Mouse (Mus musculus) liver, embryonic 14.5 days (tissue): ENCODE measurements around the gene Hormad2. TPM values are rescaled to one million over a fixed set of nuclear protein-coding genes. Genes with fewer than 3 reads are reported as not detected.
A peak's percentile ranks its signal among the peaks of the same experiment; 100 is the strongest.

Source experiments
- ATAC-seq: fragments of 200-750 bp; cut with Nextera tagmentation; 2 replicates; pipeline ENCODE4 v1.8.0; 2017; ENCODE audit warnings: moderate number of reproducible peaks, mild to moderate bottlenecking, moderate library complexity; ENCODE audit not compliant: insufficient read depth
- DNase-seq, 3 experiments: peaks; one replicate each; pipeline ENCODE4 v3.0.0-alpha.2; 2012 to 2013; ENCODE audit warnings: low read depth in 3 of 3, low spot score in 3 of 3
- H3K27ac ChIP-seq: fragments of 300-500 bp; sonication (generic); 2 replicates; pipeline ENCODE4 v1.5.1; 2014; ENCODE audit warnings: moderate library complexity, mild to moderate bottlenecking, control low read depth, inconsistent platforms
- H3K27me3 ChIP-seq: fragments of 300-500 bp; sonication (generic); 2 replicates; pipeline ENCODE4 v1.6.1; 2014; ENCODE audit warnings: mild to moderate bottlenecking, low read length, moderate library complexity; ENCODE audit not compliant: control insufficient read depth, insufficient read depth
- H3K36me3 ChIP-seq: fragments of 300-500 bp; sonication (generic); replicated peaks from 2 replicates; pipeline ENCODE4 v1.6.1; 2014; ENCODE audit warnings: low read depth; ENCODE audit not compliant: control insufficient read depth, insufficient read depth
- H3K4me1 ChIP-seq, 2 experiments: fragments of 200-500 bp in 1 of 2; fragments of 300-500 bp in 1 of 2; sonication (generic) in 1 of 2; replicated peaks; 2 replicates each; pipeline ENCODE4 v1.6.1; 2012 to 2014; ENCODE audit warnings: antibody characterized with exemption in 1 of 2, inconsistent platforms in 1 of 2, low read length in 1 of 2; ENCODE audit not compliant: control insufficient read depth in 2 of 2, insufficient read depth in 2 of 2
- H3K4me2 ChIP-seq: fragments of 300-500 bp; sonication (generic); 2 replicates; pipeline ENCODE4 v1.6.1; 2014; ENCODE audit warnings: low read depth, mild to moderate bottlenecking, control low read depth, moderate library complexity
- H3K4me3 ChIP-seq, 2 experiments: fragments of 200-500 bp in 1 of 2; fragments of 300-500 bp in 1 of 2; sonication (generic) in 1 of 2; 2 replicates each; pipeline ENCODE4 v1.5.1; 2012 to 2014; ENCODE audit warnings: low read depth in 2 of 2, low read length in 2 of 2, mild to moderate bottlenecking in 2 of 2, control low read depth in 1 of 2, inconsistent platforms in 1 of 2, moderate library complexity in 1 of 2; ENCODE audit not compliant: insufficient read depth in 1 of 2
- H3K9ac ChIP-seq: fragments of 300-500 bp; sonication (generic); replicated peaks from 2 replicates; pipeline ENCODE4 v1.6.1; 2014; ENCODE audit warnings: mild to moderate bottlenecking, control low read depth, moderate library complexity
- H3K9me3 ChIP-seq: fragments of 300-500 bp; sonication (generic); 2 replicates; pipeline ENCODE4 v1.6.1; 2016; ENCODE audit warnings: low read length, mixed read lengths; ENCODE audit not compliant: control insufficient read depth
- CTCF ChIP-seq: IDR thresholded peaks from 2 replicates; pipeline ENCODE4 v1.5.1; 2016; ENCODE audit warnings: antibody characterized with exemption, low read depth, control low read depth
- EP300 ChIP-seq: IDR thresholded peaks from 2 replicates; pipeline ENCODE4 v1.6.1; 2016; ENCODE audit warnings: antibody characterized with exemption, low read depth
- WGBS: fragments of 180-500 bp; shearing (Covaris S2); extraction: QIAGEN DNeasy Blood & Tissue Kit; methylation state at CpG from one replicate; pipeline ENCODE4 v1.1.7; 2014; ENCODE audit not compliant: insufficient replicate concordance; 5-methylcytosine and 5-hydroxymethylcytosine counted together
- polyA plus RNA-seq, 2 experiments: library from polyadenylated mRNA; depleted of rRNA in 1 of 2; stranded (reverse) in 1 of 2; unstranded in 1 of 2; fragments of >200 nt; fragmentation: Nextera tagmentation in 1 of 2; extraction: Ambion mirVana in 1 of 2; gene quantifications; 2 replicates each; pipeline versions ENCODE4 v1.2.1 to v1.2.3; 2012 to 2014

The Hormad2 gene
- 0.11 and 0.32 TPM in 2 replicates for polyA plus RNA-seq (2012; rRNA removed)
- polyA plus RNA-seq (2014; fragmentation: Nextera tagmentation; extraction: Ambion mirVana) = 0.23 and 0.33 TPM in 2 replicates

- DNase-seq (peak; percentile 17 to 41 (median 22)), ATAC-seq (peak; percentile 41; the same call in 1 of the 2 replicates)
- TF ChIP-seq EP300 = no peak
- no peak for TF ChIP-seq CTCF
- 51% methylated on average over 19 of the region's 19 CpGs for WGBS
- H3K4me1 ChIP-seq = no peaks in the 10 kb centered on the region
- no peak within 1 kb of the TSS for H3K9ac ChIP-seq
- H3K27ac ChIP-seq = no peak within 1 kb of the TSS
- no peaks in the 10 kb centered on the region for H3K36me3 ChIP-seq
- no peaks in the 10 kb centered on the region for H3K9me3 ChIP-seq
- H3K4me3 ChIP-seq = peak within 1 kb of the TSS; percentile 0 to 20; a peak in 1 of 4 replicates
- H3K27me3 ChIP-seq = no peaks in the 10 kb centered on the region
- peak within 1 kb of the TSS; percentile 23; the same call in 1 of the 2 replicates for H3K4me2 ChIP-seq
Observed at GRCm38 (mm10) chr11:4440978-4441377, at the start of gene Hormad2. Hormad2 (minus strand) TSS chr11:4441105.

- Histone ChIP-seq H3K36me3 (peaks cover 92% of the 10 kb centered on the region), H3K4me1 (peaks cover 24 to 32% of the 10 kb centered on the region in 2 experiments), H3K27me3 (no peaks in the 10 kb centered on the region), H3K4me2 (no peak overlapping the region), H3K9me3 (no peaks in the 10 kb centered on the region), H3K9ac (no peak overlapping the region; the same call in 1 of the 2 replicates), H3K4me3 (no peak overlapping the region), H3K27ac (peak overlapping the region; percentile 96)
- TF ChIP-seq CTCF = no peak
- no peak for TF ChIP-seq EP300
- WGBS = 82% methylated on average over 4 of the region's 4 CpGs
- ATAC-seq (no peak), DNase-seq (no peak)
Observed at GRCm38 (mm10) chr11:4489207-4489606, 48.3 kb upstream of the Hormad2 start.

GRCm38 (mm10) chr11:4488798-4489197 lies 47.9 kb upstream of the Hormad2 start:
- peaks cover 24 to 32% of the 10 kb centered on the region in 2 experiments for H3K4me1 ChIP-seq

GRCm38 (mm10) chr11:4488367-4488766 lies 47.5 kb upstream of the Hormad2 start:
- peaks cover 24 to 32% of the 10 kb centered on the region in 2 experiments for H3K4me1 ChIP-seq

More at GRCm38 (mm10) chr11:4488798-4489197, 47.9 kb upstream of the Hormad2 start:
- Histone ChIP-seq H3K9ac (peak overlapping the region; percentile 38), H3K4me3 (no peak overlapping the region), H3K36me3 (peaks cover 90% of the 10 kb centered on the region), H3K9me3 (no peaks in the 10 kb centered on the region), H3K4me2 (no peak overlapping the region; the same call in 1 of the 2 replicates), H3K27me3 (no peaks in the 10 kb centered on the region), H3K27ac (peak overlapping the region; percentile 96)
- no peak for ATAC-seq
- DNase-seq = no peak
- 89% methylated on average over 2 of the region's 2 CpGs for WGBS
- TF ChIP-seq CTCF = no peak
- TF ChIP-seq EP300 = no peak

GRCm38 (mm10) chr11:4487401-4487965 lies 46.6 kb upstream of the Hormad2 start:
- Histone ChIP-seq H3K9me3 (no peaks in the 10 kb centered on the region), H3K27me3 (no peaks in the 10 kb centered on the region), H3K27ac (peak overlapping the region; percentile 96), H3K9ac (peak overlapping the region; percentile 66), H3K36me3 (peaks cover 94% of the 10 kb centered on the region), H3K4me2 (peak overlapping the region; percentile 45), H3K4me1 (peaks cover 24 to 32% of the 10 kb centered on the region in 2 experiments), H3K4me3 (0 out of 4 replicates have a peak overlapping the region, but pooled peaks of 1 of the 2 experiments have one; percentile 13)
- DNase-seq (peak; percentile 74 to 81 (median 77)), ATAC-seq (peak; percentile 98)
- 33% methylated on average over 8 of the region's 8 CpGs for WGBS
- TF ChIP-seq CTCF = peak; percentile 27; the same call in 1 of the 2 replicates
- peak; percentile 85 for TF ChIP-seq EP300

More at GRCm38 (mm10) chr11:4488367-4488766, 47.5 kb upstream of the Hormad2 start:
- Histone ChIP-seq H3K27me3 (no peaks in the 10 kb centered on the region), H3K4me2 (peak overlapping the region; percentile 45), H3K9ac (peak overlapping the region; percentile 66), H3K4me3 (0 out of 4 replicates have a peak overlapping the region, but pooled peaks of 1 of the 2 experiments have one; percentile 13), H3K9me3 (no peaks in the 10 kb centered on the region), H3K36me3 (peaks cover 88% of the 10 kb centered on the region), H3K27ac (peak overlapping the region; percentile 96)
- TF ChIP-seq CTCF (no peak), EP300 (no peak)
- ATAC-seq = no peak
- WGBS = 89% methylated on average over 13 of the region's 13 CpGs
- no peak for DNase-seq
